Mouse (Mus musculus) leukemia stem cell, adult 10-12 weeks (primary cell): Measurements from ENCODE around the gene Gm364. TPM values are rescaled to one million over a fixed set of nuclear protein-coding genes. Genes with fewer than 3 reads are reported as not detected.

ENCODE experiments used
- polyA plus RNA-seq: library from polyadenylated mRNA; stranded (reverse); fragments of >175 nt; gene quantifications from 2 replicates; pipeline ENCODE4 v1.2.3, GENCODE M21; 2012; ENCODE audit warnings: low replicate concordance

Gene Gm364
- not detected in 2 replicates for polyA plus RNA-seq

DNA sequence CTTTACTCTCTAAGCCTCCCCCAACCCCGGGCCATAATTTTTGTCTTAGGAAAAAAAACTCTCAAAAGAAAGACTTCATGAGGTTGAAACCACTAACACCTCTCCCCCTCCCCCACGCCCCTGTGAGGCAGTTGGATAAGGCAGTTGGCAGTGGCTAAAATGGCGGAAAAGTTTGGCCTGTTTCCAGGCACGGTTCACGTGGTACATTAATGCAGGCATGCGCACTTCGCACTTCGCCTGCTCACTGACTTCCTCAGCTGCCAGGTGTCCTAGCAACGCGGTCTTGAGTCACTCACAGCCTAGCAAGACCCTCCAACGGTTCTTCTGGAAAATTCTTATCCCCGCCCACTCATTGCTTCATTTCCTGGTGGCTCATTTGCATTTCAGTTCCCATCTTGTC lies at the start of gene Gm364:
TSS of gene Gm364 (plus strand) at position 386 of the 400 bp plus-strand sequence.

GRCm38 (mm10) chrX:57392367-57393246 lies 16.3 kb upstream of the Gm364 start, which contains the start of gene Rbmx:
Gene Rbmx, minus strand, starts transcription at chrX:57393036.

DNA sequence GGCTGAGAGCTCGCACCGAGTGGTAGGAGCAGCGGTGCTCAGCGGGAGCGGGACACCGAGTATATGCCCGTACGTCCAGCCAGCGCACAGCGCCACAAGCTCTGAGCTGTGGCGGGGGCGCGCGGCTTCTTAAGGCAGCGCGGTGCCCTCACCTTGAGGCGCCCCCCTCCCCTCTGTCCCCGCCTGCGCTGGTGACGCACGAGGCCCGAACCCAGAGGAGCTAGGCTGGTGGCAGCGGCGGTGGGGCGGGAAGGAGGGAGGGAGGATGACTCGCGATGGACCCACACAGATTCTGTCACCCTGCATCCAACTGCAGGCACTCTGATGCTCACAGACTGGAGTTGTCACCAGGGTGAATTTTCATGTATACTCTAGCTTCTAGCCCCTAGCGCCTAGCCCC lies 94.7 kb downstream of the Gm364 start, which contains the start of gene Gpr101:
TSS of gene Gpr101 (minus strand) at position 124 of the 400 bp plus-strand sequence.

Other genes starting within 250 kb of the Gm364 start
- gene Cd40lg, start 197.0 kb upstream of the Gm364 start, polyA plus RNA-seq = 0.28 TPM in 1 of 2 replicates, not detected in the other
- 1.2 and 1.3 TPM in 2 replicates for gene Arhgef6, start 70.4 kb upstream of the Gm364 start, polyA plus RNA-seq
- gene Rbmx, start 16.1 kb upstream of the Gm364 start, polyA plus RNA-seq = 11.2 and 14.0 TPM in 2 replicates
- not detected in 2 replicates for gene Gpr101, start 94.6 kb downstream of the Gm364 start, polyA plus RNA-seq